Mouse (Mus musculus) naive thymus-derived CD4-positive, alpha-beta T cell, adult 5 months (primary cell): ENCODE results near the gene Dis3l2. TPM values are rescaled to one million over a fixed set of nuclear protein-coding genes. Genes with fewer than 3 reads are reported as not detected.

ENCODE experiments used
- polyA plus RNA-seq: library from polyadenylated mRNA; unstranded; fragments of 100-300 nt; shearing (Covaris generic); gene quantifications from one replicate; pipeline ENCODE4 v1.2.1, GENCODE M21; 2017

Gene Dis3l2
- 35.0 TPM for polyA plus RNA-seq

GRCm38 (mm10) chr1:86703300-86703964 lies at the start of gene Dis3l2:
TSS of gene Dis3l2 (plus strand) at chr1:86703808.

GRCm38 (mm10) chr1:86670279-86671038 lies 33.1 kb upstream of the Dis3l2 start, which contains the start of gene Nppc:
TSS of gene Nppc (minus strand) at chr1:86670571.

GRCm38 (mm10) chr1:87089828-87090227 lies 386.2 kb downstream of the Dis3l2 start, which contains the start of gene Alppl2:
TSS of gene Alppl2 (minus strand) at chr1:87089928.

Other genes starting within 250 kb of the Dis3l2 start
- gene Ptma, start 177.1 kb upstream of the Dis3l2 start, polyA plus RNA-seq, result 1,728 TPM
- gene Pde6d, start 121.2 kb upstream of the Dis3l2 start, polyA plus RNA-seq, result 15.5 TPM
- 9.4 TPM for gene Cops7b, start 120.9 kb upstream of the Dis3l2 start, polyA plus RNA-seq
- not detected for gene Nppc, start 33.2 kb upstream of the Dis3l2 start, polyA plus RNA-seq